Mouse (Mus musculus) G1E-ER4 (cell line): ENCODE measurements around the gene Ctse. TPM values are rescaled to one million over a fixed set of nuclear protein-coding genes. Genes with fewer than 3 reads are reported as not detected.

Experiments
- GATA1 ChIP-seq: IDR thresholded peaks from one replicate; pipeline ENCODE4 v1.8.0; 2012; ENCODE audit warnings: low read length, inconsistent platforms
- polyA plus RNA-seq: library from polyadenylated mRNA; stranded (reverse); fragments of >175 nt; gene quantifications from 2 replicates; pipeline ENCODE4 v1.2.3, GENCODE M21; 2012

The Ctse gene
- polyA plus RNA-seq, 1 experiment, result 188 TPM

DNA sequence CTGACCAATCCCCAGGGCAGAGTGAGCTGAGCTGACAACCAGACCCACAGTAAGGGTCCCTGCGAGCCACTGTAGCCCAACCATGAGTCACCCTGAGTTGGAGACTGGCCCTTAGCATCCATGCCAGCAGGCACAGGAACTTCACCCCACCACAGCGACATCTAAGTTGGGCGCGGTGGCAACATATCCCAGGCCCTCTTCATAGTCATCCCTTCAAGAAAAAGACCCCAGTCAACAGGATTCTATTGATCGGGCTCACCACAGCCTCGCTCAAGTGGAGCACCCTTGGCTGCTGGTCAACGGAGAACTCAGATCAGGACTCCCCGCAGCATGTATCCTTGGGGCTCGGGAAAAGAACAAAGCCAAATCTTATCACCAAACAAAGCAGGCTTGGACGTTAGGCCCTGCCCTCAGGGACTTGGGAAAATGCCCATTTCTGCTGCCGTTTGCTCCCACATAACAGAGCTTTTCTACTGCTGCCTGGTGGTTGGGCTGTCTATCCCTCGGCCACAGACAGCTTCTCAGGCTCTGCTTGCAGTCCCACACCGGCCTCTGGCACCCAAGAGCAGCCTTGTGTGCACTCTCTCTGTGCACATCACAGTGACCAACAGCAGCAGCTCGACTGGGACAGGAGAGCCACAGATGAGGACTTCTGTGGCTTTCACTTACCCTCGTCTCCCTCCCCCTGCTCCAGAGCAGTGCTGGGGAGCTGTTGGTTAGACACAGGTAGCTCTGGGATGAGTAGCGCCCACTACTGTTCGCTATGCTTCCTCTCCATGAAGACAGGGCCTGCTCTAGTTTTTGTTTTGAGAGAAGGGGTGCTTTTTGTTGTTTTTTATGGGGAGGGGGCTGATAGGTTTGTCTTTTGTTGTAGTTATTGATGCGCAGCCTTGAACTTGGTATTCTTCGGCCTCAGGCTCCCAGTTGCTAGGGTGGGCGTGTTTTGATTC, 76.6 kb downstream of the Ctse start:
- no peak for TF ChIP-seq GATA1

DNA sequence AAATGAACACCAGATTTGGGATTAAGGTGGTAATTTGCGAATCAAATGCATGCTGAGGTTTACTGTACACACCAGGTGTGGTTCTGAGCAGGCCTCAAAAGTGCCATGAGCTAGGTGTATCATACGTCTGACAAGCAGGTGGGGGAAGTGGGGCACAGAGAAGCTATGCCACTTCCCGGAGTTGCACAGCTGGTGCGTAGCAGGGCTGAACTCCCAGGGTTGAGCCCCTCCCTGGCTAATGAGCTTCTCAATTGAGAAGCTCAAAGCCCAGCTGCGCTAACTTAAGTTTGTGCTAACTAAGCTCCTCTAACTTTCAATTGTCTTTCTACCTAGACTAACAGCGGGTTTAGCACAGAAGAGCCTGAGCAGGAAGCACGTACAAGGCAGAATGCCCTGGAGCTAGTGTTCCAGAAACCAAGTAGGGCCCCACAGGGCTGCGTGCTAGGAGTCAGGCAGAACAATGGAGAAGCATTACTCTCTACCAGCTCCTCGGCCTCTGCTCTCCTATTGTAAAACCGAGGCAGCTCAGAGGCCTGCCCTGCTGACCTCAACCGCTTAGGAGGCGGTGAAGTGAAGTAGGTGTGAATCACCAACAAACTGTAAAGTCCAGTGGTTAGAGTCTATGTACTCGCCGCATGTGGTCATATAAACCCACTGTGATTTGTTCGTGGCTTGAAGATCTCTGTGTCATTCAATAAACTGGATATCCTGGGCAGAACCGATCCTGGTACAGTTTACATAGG, 81.0 kb downstream of the Ctse start:
- no peak for TF ChIP-seq GATA1

DNA sequence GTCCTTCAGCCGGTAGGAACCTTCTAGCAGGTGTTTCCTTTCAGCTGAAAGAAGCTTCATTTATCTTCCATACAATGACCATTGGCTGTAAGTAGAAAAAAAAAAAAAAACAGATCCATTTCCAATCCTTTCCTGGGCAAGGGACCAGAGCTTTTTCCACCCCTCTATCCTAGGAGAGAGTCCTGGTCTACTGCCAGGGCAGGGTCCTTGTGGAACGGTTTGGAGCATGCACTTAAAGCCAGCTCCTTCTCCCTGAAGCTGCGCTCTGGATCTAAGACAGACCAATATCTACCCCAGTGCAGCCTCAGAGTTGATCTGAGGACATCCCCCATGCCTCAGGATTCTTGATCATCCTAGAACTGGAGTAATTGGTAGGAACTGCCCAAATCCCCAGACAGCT, 83.9 kb downstream of the Ctse start:
- TF ChIP-seq GATA1, result no peak

DNA sequence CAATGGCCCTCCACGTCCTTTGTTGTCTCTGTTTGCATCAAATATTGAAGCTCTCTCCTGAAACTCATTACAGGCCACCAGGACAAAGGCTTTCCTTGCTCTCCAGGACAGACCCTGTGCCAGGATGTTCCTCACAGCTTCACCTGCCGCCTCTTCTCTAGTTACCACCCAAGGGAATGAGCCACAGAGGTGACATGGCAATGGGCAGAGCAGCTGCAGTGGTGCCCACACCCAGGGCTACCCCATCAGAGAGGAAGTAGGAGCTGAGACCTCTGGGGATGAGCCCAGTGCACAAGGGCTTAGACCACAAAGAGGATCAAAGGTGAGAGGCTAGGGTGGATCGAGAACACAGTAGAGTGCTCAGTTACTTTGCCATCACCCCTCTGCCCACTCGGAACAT, 85.4 kb downstream of the Ctse start:
- TF ChIP-seq GATA1, result no peak

Other genes with a start within 250 kb of the Ctse start
- gene Srgap2, start 111.0 kb upstream of the Ctse start, polyA plus RNA-seq, result 16.3 and 19.9 TPM in 2 replicates
- 2.8 and 4.4 TPM in 2 replicates for gene Fam72a, start 110.4 kb upstream of the Ctse start, polyA plus RNA-seq
- not detected in 2 replicates for gene Avpr1b, start 39.1 kb upstream of the Ctse start, polyA plus RNA-seq
- gene Rab7b, start 50.4 kb downstream of the Ctse start, polyA plus RNA-seq, result 0.03 and 0.13 TPM in 2 replicates
- gene Slc26a9, start 105.7 kb downstream of the Ctse start, polyA plus RNA-seq, result 0.02 and 0.03 TPM in 2 replicates
- not detected in 2 replicates for gene Pm20d1, start 159.1 kb downstream of the Ctse start, polyA plus RNA-seq
- 6.1 and 10.8 TPM in 2 replicates for gene Slc41a1, start 189.2 kb downstream of the Ctse start, polyA plus RNA-seq
- gene Rab29, start 228.9 kb downstream of the Ctse start, polyA plus RNA-seq, result not detected in 2 replicates